Mouse (Mus musculus) embryonic facial prominence, embryonic 11.5 days (tissue): ENCODE measurements at regions not wholly inside any gene's neighbourhood (a gene's known extent, or its start where the extent isn't known, plus 50 kb on each side); places are given as distances from the start of the nearest gene placed in this dataset.

Source experiments
- ATAC-seq: fragments of 200-750 bp; cut with Nextera tagmentation; replicated peaks from 2 replicates; pipeline ENCODE4 v1.8.0; 2017; ENCODE audit warnings: low read depth; ENCODE audit not compliant: insufficient number of reproducible peaks, low FRiP score, low TSS enrichment
- DNase-seq: peaks from one replicate; pipeline ENCODE4 v3.0.0-alpha.2; 2015; ENCODE audit warnings: low spot score
- H3K27ac ChIP-seq: fragments of 300-500 bp; sonication (generic); replicated peaks from 2 replicates; pipeline ENCODE4 v1.5.1; 2014; ENCODE audit warnings: mild to moderate bottlenecking, low read depth, low read length, control low read depth
- H3K27me3 ChIP-seq: fragments of 300-500 bp; sonication (generic); 2 replicates; pipeline ENCODE4 v1.6.1; 2014; ENCODE audit warnings: mild to moderate bottlenecking, low read length, moderate library complexity, mixed read lengths; ENCODE audit not compliant: control insufficient read depth, insufficient read depth
- H3K36me3 ChIP-seq: fragments of 300-500 bp; sonication (generic); replicated peaks from 2 replicates; pipeline ENCODE4 v1.6.1; 2014; ENCODE audit warnings: low read depth, mild to moderate bottlenecking, low read length, moderate library complexity, mixed read lengths; ENCODE audit not compliant: control insufficient read depth, insufficient read depth
- H3K4me1 ChIP-seq: fragments of 300-500 bp; sonication (generic); 2 replicates; pipeline ENCODE4 v1.6.1; 2014; ENCODE audit warnings: low read length, mixed read lengths; ENCODE audit not compliant: control insufficient read depth, insufficient read depth
- H3K4me2 ChIP-seq: fragments of 300-500 bp; sonication (generic); 2 replicates; pipeline ENCODE4 v1.6.1; 2014; ENCODE audit warnings: low read depth, mild to moderate bottlenecking, control low read depth, low read length, moderate library complexity
- H3K4me3 ChIP-seq: fragments of 300-500 bp; sonication (generic); 2 replicates; pipeline ENCODE4 v1.5.1; 2014; ENCODE audit warnings: low read depth, low read length, control low read depth
- H3K9ac ChIP-seq: fragments of 300-500 bp; sonication (generic); replicated peaks from 2 replicates; pipeline ENCODE4 v1.6.1; 2014; ENCODE audit warnings: mild to moderate bottlenecking, control low read depth, low read length
- H3K9me3 ChIP-seq: fragments of 300-500 bp; sonication (generic); replicated peaks from 2 replicates; pipeline ENCODE4 v1.6.1; 2016; ENCODE audit warnings: mild to moderate bottlenecking, low read length, inconsistent platforms, mixed read lengths; ENCODE audit not compliant: control insufficient read depth
- WGBS: fragments of 180-500 bp; shearing (Covaris S2); extraction: QIAGEN DNeasy Blood & Tissue Kit; methylation state at CpG from one replicate; pipeline ENCODE4 v1.1.7; 2014; 5-methylcytosine and 5-hydroxymethylcytosine counted together

GRCm38 (mm10) chr6:127375711-127376199 is 70.9 kb upstream of the Parp11 start:
- H3K4me1 ChIP-seq: no peaks in the 10 kb centered on the region
- DNase-seq: peak; percentile 40
- H3K36me3 ChIP-seq: no peaks in the 10 kb centered on the region
- no peaks in the 10 kb centered on the region for H3K9me3 ChIP-seq
- no peak overlapping the region for H3K9ac ChIP-seq
- no peak overlapping the region for H3K4me2 ChIP-seq
- no peak for ATAC-seq
- H3K27me3 ChIP-seq: no peaks in the 10 kb centered on the region
- H3K27ac ChIP-seq: no peak overlapping the region
- 51% methylated on average over 8 of the region's 8 CpGs for WGBS
- no peak overlapping the region for H3K4me3 ChIP-seq

GRCm38 (mm10) chr6:127378701-127379100 is 67.9 kb upstream of the Parp11 start:
- no peak for DNase-seq
- Histone ChIP-seq H3K4me2 (no peak overlapping the region), H3K36me3 (no peaks in the 10 kb centered on the region), H3K27me3 (no peaks in the 10 kb centered on the region), H3K4me1 (no peaks in the 10 kb centered on the region), H3K27ac (no peak overlapping the region), H3K4me3 (no peak overlapping the region), H3K9ac (no peak overlapping the region), H3K9me3 (no peaks in the 10 kb centered on the region)
- WGBS: 98% methylated on average over 1 of the region's 1 CpGs
- no peak for ATAC-seq

GRCm38 (mm10) chr6:127379511-127379910 is 67.1 kb upstream of the Parp11 start:
- H3K36me3 ChIP-seq: no peaks in the 10 kb centered on the region
- no peak overlapping the region for H3K4me3 ChIP-seq
- peak; percentile 74 for DNase-seq
- no peaks in the 10 kb centered on the region for H3K27me3 ChIP-seq
- no peak for ATAC-seq
- no peak overlapping the region for H3K4me2 ChIP-seq
- H3K9ac ChIP-seq: no peak overlapping the region
- H3K4me1 ChIP-seq: no peaks in the 10 kb centered on the region
- no peaks in the 10 kb centered on the region for H3K9me3 ChIP-seq
- 13% methylated on average over 4 of the region's 4 CpGs for WGBS
- H3K27ac ChIP-seq: no peak overlapping the region

GRCm38 (mm10) chr6:127381148-127381888 is 65.3 kb upstream of the Parp11 start:
- DNase-seq (no peak), ATAC-seq (no peak)
- Histone ChIP-seq H3K9ac (no peak overlapping the region), H3K36me3 (no peaks in the 10 kb centered on the region), H3K4me2 (no peak overlapping the region), H3K4me3 (no peak overlapping the region), H3K27me3 (no peaks in the 10 kb centered on the region), H3K27ac (no peak overlapping the region), H3K9me3 (no peaks in the 10 kb centered on the region), H3K4me1 (no peaks in the 10 kb centered on the region)
- WGBS: 90% methylated on average over 2 of the region's 2 CpGs

GRCm38 (mm10) chr6:127391258-127392011 is 55.2 kb upstream of the Parp11 start:
- Histone ChIP-seq H3K4me3 (no peak overlapping the region), H3K4me2 (no peak overlapping the region), H3K27me3 (no peaks in the 10 kb centered on the region), H3K4me1 (0 out of 2 replicates have a peak, but pooled peaks cover 4% of the 10 kb centered on the region), H3K27ac (no peak overlapping the region), H3K36me3 (no peaks in the 10 kb centered on the region), H3K9me3 (no peaks in the 10 kb centered on the region), H3K9ac (no peak overlapping the region)
- DNase-seq (no peak), ATAC-seq (no peak)
- 94% methylated on average over 15 of the region's 15 CpGs for WGBS

GRCm38 (mm10) chr6:127392012-127392798 is 54.4 kb upstream of the Parp11 start:
- H3K4me3 ChIP-seq: no peak overlapping the region
- no peak overlapping the region for H3K4me2 ChIP-seq
- H3K9me3 ChIP-seq: no peaks in the 10 kb centered on the region
- H3K36me3 ChIP-seq: no peaks in the 10 kb centered on the region
- H3K27me3 ChIP-seq: no peaks in the 10 kb centered on the region
- no peak overlapping the region for H3K27ac ChIP-seq
- DNase-seq (no peak), ATAC-seq (no peak)
- no peak overlapping the region for H3K9ac ChIP-seq
- 89% methylated on average over 12 of the region's 12 CpGs for WGBS
- 0 out of 2 replicates have a peak, but pooled peaks cover 4% of the 10 kb centered on the region for H3K4me1 ChIP-seq

- Histone ChIP-seq H3K9me3 (no peaks in the 10 kb centered on the region), H3K4me3 (no peak overlapping the region), H3K27ac (no peak overlapping the region), H3K36me3 (no peaks in the 10 kb centered on the region), H3K9ac (no peak overlapping the region), H3K4me1 (0 out of 2 replicates have a peak, but pooled peaks cover 4% of the 10 kb centered on the region), H3K4me2 (no peak overlapping the region), H3K27me3 (no peaks in the 10 kb centered on the region)
- WGBS: 100% methylated on average over 1 of the region's 1 CpGs
- DNase-seq: no peak
- ATAC-seq: no peak
Observed at GRCm38 (mm10) chr6:127392799-127393172, 53.9 kb upstream of the Parp11 start.
